Mouse (Mus musculus) MEL (cell line): ENCODE results near the gene Sorbs1. TPM values are rescaled to one million over a fixed set of nuclear protein-coding genes. Genes with fewer than 3 reads are reported as not detected.

Source experiments
- DNase-seq: peaks from one replicate; pipeline ENCODE4 v3.0.0; 2011; ENCODE audit warnings: low read depth, low spot score
- H3K27ac ChIP-seq: 2 replicates; pipeline ENCODE4 v1.5.1; 2012; ENCODE audit warnings: low read depth, mild to moderate bottlenecking, control low read depth, low read length, moderate library complexity; ENCODE audit not compliant: control insufficient read depth
- H3K27me3 ChIP-seq, 2 experiments: fragments of 150-350 bp in 1 of 2; sonication (generic) in 1 of 2; 2 replicates each; pipeline ENCODE4 v1.6.1; 2012; ENCODE audit warnings: low read length in 2 of 2, mild to moderate bottlenecking in 2 of 2, improper control_type of control experiment in 1 of 2, moderate library complexity in 1 of 2; ENCODE audit not compliant: insufficient read depth in 2 of 2, control insufficient read depth in 1 of 2
- H3K36me3 ChIP-seq, 2 experiments: 2 replicates each; pipeline ENCODE4 v1.6.1; 2012 to 2014; ENCODE audit warnings: low read length in 2 of 2, improper control_type of control experiment in 1 of 2, inconsistent platforms in 1 of 2, mild to moderate bottlenecking in 1 of 2; ENCODE audit not compliant: insufficient read depth in 2 of 2, control insufficient read depth in 1 of 2
- H3K4me1 ChIP-seq, 2 experiments: fragments of 150-350 bp in 1 of 2; sonication (generic) in 1 of 2; 2 replicates each; pipeline ENCODE4 v1.6.1; 2012; ENCODE audit warnings: low read length in 2 of 2, improper control_type of control experiment in 1 of 2, mild to moderate bottlenecking in 1 of 2; ENCODE audit not compliant: insufficient read depth in 2 of 2, control insufficient read depth in 1 of 2
- H3K4me3 ChIP-seq, 2 experiments: fragments of 150-350 bp in 1 of 2; sonication (generic) in 1 of 2; 2 replicates each; pipeline ENCODE4 v1.5.1; 2012; ENCODE audit warnings: low read depth in 2 of 2, low read length in 2 of 2, mild to moderate bottlenecking in 2 of 2, moderate library complexity in 2 of 2, control low read depth in 1 of 2, improper control_type of control experiment in 1 of 2; ENCODE audit not compliant: control insufficient read depth in 1 of 2, insufficient read depth in 1 of 2
- H3K79me2 ChIP-seq: 2 replicates; pipeline ENCODE4 v1.6.1; 2012; ENCODE audit warnings: mild to moderate bottlenecking, low read length, moderate library complexity; ENCODE audit not compliant: control insufficient read depth, poor library complexity, insufficient read depth
- H3K9ac ChIP-seq: 2 replicates; pipeline ENCODE4 v1.6.1; 2012; ENCODE audit warnings: low read depth, mild to moderate bottlenecking, control low read depth, low read length, moderate library complexity; ENCODE audit not compliant: control insufficient read depth, poor library complexity, severe bottlenecking
- H3K9me3 ChIP-seq: fragments of 150-350 bp; sonication (generic); replicated peaks from 2 replicates; pipeline ENCODE4 v1.6.1; 2012; ENCODE audit warnings: mild to moderate bottlenecking, low read length, improper control_type of control experiment, moderate library complexity; ENCODE audit not compliant: insufficient read depth
- BHLHE40 ChIP-seq: IDR thresholded peaks from 2 replicates; pipeline ENCODE4 v1.6.1; 2012; ENCODE audit warnings: low read depth, mild to moderate bottlenecking, inconsistent platforms, low read length, improper control_type of control experiment, borderline replicate concordance
- CTCF ChIP-seq, 3 experiments: IDR thresholded peaks in 2 of 3; conservative IDR thresholded peaks in 1 of 3; 2 replicates each; pipeline ENCODE4 v1.5.1; 2011 to 2012; ENCODE audit warnings: low read length in 3 of 3, low read depth in 2 of 3, mild to moderate bottlenecking in 2 of 3, improper control_type of control experiment in 1 of 3, inconsistent platforms in 1 of 3, mixed read lengths in 1 of 3, moderate library complexity in 1 of 3; ENCODE audit not compliant: control insufficient read depth in 1 of 3, insufficient read depth in 1 of 3, poor library complexity in 1 of 3, severe bottlenecking in 1 of 3
- E2F4 ChIP-seq: IDR thresholded peaks from 2 replicates; pipeline ENCODE4 v1.6.1; 2011; ENCODE audit warnings: low read depth, low read length, improper control_type of control experiment, borderline replicate concordance
- ELF1 ChIP-seq: IDR thresholded peaks from 2 replicates; pipeline ENCODE4 v1.6.1; 2014; ENCODE audit warnings: low read depth, mild to moderate bottlenecking, inconsistent platforms, low read length, improper control_type of control experiment, moderate library complexity
- EP300 ChIP-seq, 2 experiments: IDR thresholded peaks; 2 replicates each; pipeline ENCODE4 v1.6.1; 2011; ENCODE audit warnings: improper control_type of control experiment in 2 of 2, low read length in 2 of 2, low read depth in 1 of 2, mild to moderate bottlenecking in 1 of 2
- ETS1 ChIP-seq: IDR thresholded peaks from 2 replicates; pipeline ENCODE4 v1.6.1; 2012; ENCODE audit warnings: low read depth, mild to moderate bottlenecking, inconsistent platforms, low read length, improper control_type of control experiment, moderate library complexity
- GABPA ChIP-seq: IDR thresholded peaks from 2 replicates; pipeline ENCODE4 v1.6.1; 2012; ENCODE audit warnings: low read depth, mild to moderate bottlenecking, inconsistent platforms, low read length, improper control_type of control experiment, moderate library complexity
- JUND ChIP-seq: IDR thresholded peaks from 2 replicates; pipeline ENCODE4 v1.6.1; 2011; ENCODE audit warnings: low read depth, mild to moderate bottlenecking, improper control_type of control experiment, low read length
- MAZ ChIP-seq: IDR thresholded peaks from 2 replicates; pipeline ENCODE4 v1.6.1; 2012; ENCODE audit warnings: low read depth, mild to moderate bottlenecking, inconsistent platforms, low read length, improper control_type of control experiment
- MYB ChIP-seq: IDR thresholded peaks from 2 replicates; pipeline ENCODE4 v1.6.1; 2011; ENCODE audit warnings: mild to moderate bottlenecking, low read depth, low read length, improper control_type of control experiment
- MYC ChIP-seq: IDR thresholded peaks from 2 replicates; pipeline ENCODE4 v1.6.1; 2011; ENCODE audit warnings: low read depth, mild to moderate bottlenecking, low read length, improper control_type of control experiment, moderate library complexity
- NELFE ChIP-seq: IDR thresholded peaks from 2 replicates; pipeline ENCODE4 v1.6.1; 2011; ENCODE audit warnings: low read depth, low read length, improper control_type of control experiment
- NRF1 ChIP-seq: IDR thresholded peaks from 2 replicates; pipeline ENCODE4 v1.6.1; 2014; ENCODE audit warnings: low read depth, mild to moderate bottlenecking, inconsistent platforms, low read length, improper control_type of control experiment, moderate library complexity; ENCODE audit not compliant: poor library complexity, insufficient read depth, severe bottlenecking
- POLR2AphosphoS2 ChIP-seq: IDR thresholded peaks from 2 replicates; pipeline ENCODE4 v1.6.1; 2011; ENCODE audit warnings: low read length, improper control_type of control experiment
- POLR2AphosphoS5 ChIP-seq: IDR thresholded peaks from 2 replicates; pipeline ENCODE4 v1.6.1; 2012; ENCODE audit warnings: low read depth, borderline replicate concordance, mild to moderate bottlenecking, inconsistent platforms, low read length, moderate library complexity, mixed read lengths
- SIN3A ChIP-seq: IDR thresholded peaks from 2 replicates; pipeline ENCODE4 v1.6.1; 2012; ENCODE audit warnings: low read length, improper control_type of control experiment, inconsistent platforms
- USF2 ChIP-seq, 2 experiments: IDR thresholded peaks; 2 replicates each; pipeline ENCODE4 v1.6.1; 2011 to 2012; ENCODE audit warnings: improper control_type of control experiment in 2 of 2, low read length in 2 of 2, borderline replicate concordance in 1 of 2, inconsistent platforms in 1 of 2, low read depth in 1 of 2, mild to moderate bottlenecking in 1 of 2; ENCODE audit not compliant: insufficient read depth in 1 of 2
- ZC3H11A ChIP-seq: IDR thresholded peaks from 2 replicates; pipeline ENCODE4 v1.6.1; 2012; ENCODE audit warnings: low read depth, mild to moderate bottlenecking, inconsistent platforms, low read length, improper control_type of control experiment
- ZKSCAN1 ChIP-seq: IDR thresholded peaks from 2 replicates; pipeline ENCODE4 v1.6.1; 2012; ENCODE audit warnings: low read depth, mild to moderate bottlenecking, inconsistent platforms, low read length, improper control_type of control experiment, moderate library complexity
- ZMIZ1 ChIP-seq: IDR thresholded peaks from 2 replicates; pipeline ENCODE4 v1.6.1; 2012; ENCODE audit warnings: low read depth, mild to moderate bottlenecking, inconsistent platforms, low read length, improper control_type of control experiment, moderate library complexity
- polyA plus RNA-seq, 2 experiments: library from polyadenylated mRNA; stranded (reverse) in 1 of 2; unstranded in 1 of 2; fragments of >175 nt in 1 of 2; fragments of >200 nt in 1 of 2; gene quantifications; 2 replicates each; pipeline versions ENCODE4 v1.2.1 to v1.2.4; 2012; ENCODE audit warnings: low replicate concordance in 2 of 2, low read depth in 1 of 2; ENCODE audit not compliant: insufficient read length in 2 of 2, insufficient read depth in 1 of 2, missing spikeins in 1 of 2
- total RNA-seq: library from RNA; depleted of rRNA; stranded (reverse); fragments of 300-350 nt; gene quantifications from 2 replicates; pipeline ENCODE4 v1.2.3, GENCODE M21; 2012

Sorbs1 gene
- total and polyA plus RNA-seq, 3 experiments: 1.3 to 5.3 TPM; not detected in 1

GRCm38 (mm10) chr19:40476491-40476890 is 37.1 kb downstream of the Sorbs1 start:
- DNase-seq: no peak
- no peaks in the 10 kb centered on the region for H3K9me3 ChIP-seq
- H3K4me3 ChIP-seq: no peak overlapping the region
- no peaks in the 10 kb centered on the region for H3K27me3 ChIP-seq
- no peak overlapping the region for H3K27ac ChIP-seq
- H3K9ac ChIP-seq: no peak overlapping the region
- H3K79me2 ChIP-seq: no peaks in the 10 kb centered on the region
- H3K4me1 ChIP-seq: no peaks in the 10 kb centered on the region
- no peaks in the 10 kb centered on the region for H3K36me3 ChIP-seq
- TF ChIP-seq ZKSCAN1 (no peak), ELF1 (no peak), MYB (no peak), ETS1 (no peak), CTCF (IDR thresholded peaks at IDR 0.05 in 2 of 3, conservative IDR thresholded peaks at IDR 0.05 in 1 of 3; ENCODE audit: control insufficient read depth in 1 of 3, insufficient read depth in 1 of 3, low read depth in 2 of 3, low read length in 3 of 3, poor library complexity in 1 of 3, severe bottlenecking in 1 of 3) (no peak), SIN3A (no peak), USF2 (IDR thresholded peaks at IDR 0.05; ENCODE audit: borderline replicate concordance in 1 of 2, insufficient read depth in 1 of 2, low read depth in 1 of 2, low read length in 2 of 2) (no peak), MAZ (no peak), GABPA (no peak), JUND (no peak), MYC (no peak), NRF1 (no peak), NELFE (no peak), BHLHE40 (no peak), POLR2AphosphoS2 (no peak), ZMIZ1 (no peak)

DNA sequence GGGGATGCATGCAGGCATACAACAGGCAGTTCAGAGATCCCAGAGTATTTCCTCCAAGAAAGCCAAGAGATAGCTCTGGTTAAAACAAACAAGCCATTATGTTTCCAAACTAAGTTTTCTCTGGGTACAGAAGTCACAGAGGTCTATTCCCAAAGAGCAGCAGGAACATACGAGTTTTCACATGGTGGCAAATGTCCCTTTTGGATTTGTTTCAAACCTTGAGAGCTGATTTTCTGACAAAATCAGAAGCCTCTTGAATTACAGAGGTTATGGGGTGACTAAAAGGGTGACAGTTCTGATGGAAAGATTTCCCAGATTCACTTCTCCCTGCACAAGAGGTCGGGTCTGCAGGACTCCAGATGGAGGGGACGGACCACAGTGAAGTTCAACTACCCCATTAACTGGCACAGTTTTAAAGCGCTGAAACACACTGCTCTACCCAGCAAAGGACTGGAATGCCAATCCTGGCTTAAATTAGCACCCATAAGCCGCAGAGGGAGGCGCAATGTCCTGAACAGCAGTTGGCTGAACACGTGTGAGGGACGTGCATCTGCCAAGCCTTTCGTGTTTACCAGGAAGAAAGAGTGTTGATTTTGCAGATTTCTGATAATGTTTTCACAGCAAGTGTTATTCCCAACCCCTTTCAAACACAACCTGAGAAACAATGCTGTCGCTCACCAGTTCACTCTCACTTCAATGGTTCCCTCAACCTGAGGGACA is 41.9 kb downstream of the Sorbs1 start:
- no peaks in the 10 kb centered on the region for H3K79me2 ChIP-seq
- no peaks in the 10 kb centered on the region for H3K9me3 ChIP-seq
- TF ChIP-seq POLR2AphosphoS2 (no peak), USF2 (IDR thresholded peaks at IDR 0.05; ENCODE audit: borderline replicate concordance in 1 of 2, insufficient read depth in 1 of 2, low read depth in 1 of 2, low read length in 2 of 2) (no peak), GABPA (no peak), ZC3H11A (no peak), E2F4 (no peak), JUND (no peak), MAZ (no peak), EP300 (IDR thresholded peaks at IDR 0.05; ENCODE audit: low read depth in 1 of 2, low read length in 2 of 2) (no peak), POLR2AphosphoS5 (no peak)
- H3K4me3 ChIP-seq: no peak overlapping the region
- DNase-seq: no peak
- H3K36me3 ChIP-seq: no peaks in the 10 kb centered on the region
- H3K27me3 ChIP-seq: no peaks in the 10 kb centered on the region
- H3K27ac ChIP-seq: no peak overlapping the region
- H3K9ac ChIP-seq: no peak overlapping the region
- no peaks in the 10 kb centered on the region for H3K4me1 ChIP-seq
